Mouse (Mus musculus): ENCODE measurements around the gene Mthfd1l.
"Not testable (repeated sequence)": the region's sequence is repeated elsewhere in the genome, so short reads cannot be mapped to it uniquely, and the experiment has no call there.

Gene Mthfd1l

GRCm38 (mm10) chr10:4123280-4123945, 150.5 kb downstream of the Mthfd1l start:
- DNase-seq (ENCODE audit: low read depth): not testable (repeated sequence)

- no peak for DNase-seq (ENCODE audit: low read depth)
Observed at GRCm38 (mm10) chr10:4124148-4124547, 151.2 kb downstream of the Mthfd1l start.

DNA sequence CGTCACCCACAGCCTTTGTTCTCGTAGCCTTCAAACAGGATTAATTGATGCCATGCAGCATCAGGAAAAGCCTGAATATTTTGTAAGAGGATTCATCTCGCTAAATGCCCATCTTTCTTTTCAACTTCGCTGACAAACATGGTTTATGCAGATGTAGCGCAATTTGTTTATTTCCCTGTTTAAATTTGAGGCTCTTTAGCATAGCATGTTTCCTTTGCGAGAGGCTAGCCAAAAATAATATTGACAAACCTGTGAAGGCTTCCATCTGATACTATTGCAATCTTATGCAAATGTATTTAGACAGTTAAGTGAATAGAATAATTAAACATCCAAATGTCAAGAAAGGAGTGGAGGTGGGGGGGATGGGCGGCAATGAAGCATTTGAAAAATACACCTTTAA, 152.3 kb downstream of the Mthfd1l start:
- no peak for DNase-seq (ENCODE audit: low read depth)

DNA sequence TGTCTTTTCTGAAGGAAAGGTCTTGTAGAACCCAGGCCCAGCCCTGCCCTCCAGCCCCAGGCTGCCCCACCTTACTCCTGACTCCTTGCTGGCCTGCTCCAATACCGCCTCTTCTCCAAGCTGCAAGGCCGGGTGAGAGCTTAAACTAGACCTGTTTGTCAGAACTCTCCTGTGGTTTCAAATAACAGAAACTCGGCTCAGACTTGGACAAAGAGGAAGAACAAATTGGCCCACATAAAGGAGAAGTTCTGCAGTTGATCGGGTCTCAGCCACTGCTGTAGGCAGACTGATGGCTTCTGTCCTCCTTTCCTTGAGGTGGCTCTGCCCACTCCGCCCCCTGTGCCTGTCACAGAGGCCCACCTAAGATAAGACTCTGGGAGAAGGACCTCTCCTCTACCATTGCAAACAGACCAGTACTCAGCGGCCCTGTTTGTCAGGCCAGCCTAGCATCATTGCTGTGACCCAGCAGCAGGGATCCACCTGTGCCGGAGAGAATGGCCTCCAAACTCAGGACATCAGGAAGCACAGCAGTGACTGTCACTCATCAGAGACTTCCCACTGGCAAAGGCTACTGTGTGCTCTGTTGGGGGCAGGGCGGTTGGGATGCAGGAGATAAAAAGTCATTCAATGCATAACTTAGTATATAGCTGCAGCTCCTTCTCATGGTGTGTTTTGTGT, 153.6 kb downstream of the Mthfd1l start:
- peak; percentile 38 for DNase-seq (ENCODE audit: low read depth)

DNA sequence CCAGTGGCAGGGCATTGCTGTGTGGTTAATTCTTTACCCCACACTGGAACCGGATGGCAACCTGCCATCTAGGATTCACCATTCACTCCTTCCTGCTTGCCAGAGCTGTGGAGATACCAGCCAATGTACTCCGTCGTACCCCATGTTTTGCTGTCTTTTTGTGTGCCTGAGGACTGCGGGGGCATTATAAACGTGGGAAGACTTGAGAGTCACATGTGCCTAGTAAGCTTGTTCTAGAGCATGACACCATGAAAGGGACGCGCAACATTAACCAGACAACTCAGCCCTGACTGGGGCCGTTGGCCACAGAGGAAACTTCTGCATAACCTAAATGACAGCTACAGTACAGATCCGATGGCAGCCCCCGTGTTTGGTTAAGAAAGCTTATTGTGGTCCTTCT, 155.5 kb downstream of the Mthfd1l start:
- DNase-seq (ENCODE audit: low read depth): no peak

DNA sequence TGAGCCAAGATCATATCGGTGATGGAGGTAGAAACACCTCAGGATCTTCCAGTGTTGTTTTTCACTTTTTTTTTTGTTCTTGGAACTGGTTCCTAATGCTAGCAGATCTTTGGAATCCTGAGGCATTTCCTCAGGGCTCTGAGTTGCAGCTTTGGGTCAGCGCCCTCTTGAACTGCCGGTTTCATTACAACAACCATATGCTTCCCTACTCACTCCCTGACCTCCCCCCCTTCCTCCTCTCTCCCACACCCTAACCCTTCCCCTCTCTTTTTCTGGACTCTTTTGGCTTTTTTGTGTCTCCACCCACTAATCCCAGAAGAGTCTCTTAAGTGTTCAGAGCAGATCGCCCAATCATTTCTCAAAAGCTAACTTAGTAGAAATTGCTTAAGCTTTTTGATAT, 156.0 kb downstream of the Mthfd1l start:
- no peak for DNase-seq (ENCODE audit: low read depth)

GRCm38 (mm10) chr10:4129461-4129860, 156.5 kb downstream of the Mthfd1l start:
- DNase-seq (ENCODE audit: low read depth): no peak

- DNase-seq (ENCODE audit: low read depth): no peak
Observed at GRCm38 (mm10) chr10:4130034-4130607, 157.2 kb downstream of the Mthfd1l start.

DNA sequence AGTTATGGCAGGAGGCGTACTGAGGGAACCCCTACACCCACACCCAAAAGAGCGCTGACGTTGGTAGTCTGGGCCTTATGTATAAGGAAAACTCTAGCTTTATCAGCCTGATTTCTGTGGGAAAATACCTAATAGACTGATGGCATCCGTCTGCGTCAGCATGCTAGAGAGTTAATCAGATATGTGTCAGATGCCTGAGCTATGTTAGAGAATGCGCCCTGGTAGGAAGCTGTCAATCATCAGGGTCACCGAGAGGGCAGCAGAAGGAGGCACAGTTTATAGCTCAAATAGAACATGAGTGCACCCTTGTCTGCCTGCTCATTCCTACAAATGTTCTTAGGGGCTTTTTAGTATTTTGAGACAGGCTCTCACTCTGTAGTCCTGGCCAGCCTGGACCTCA, 159.8 kb downstream of the Mthfd1l start:
- DNase-seq (ENCODE audit: low read depth): no peak

GRCm38 (mm10) chr10:4135100-4135764, 162.3 kb downstream of the Mthfd1l start:
- DNase-seq (ENCODE audit: low read depth): no peak

GRCm38 (mm10) chr10:4139531-4139930, 166.6 kb downstream of the Mthfd1l start:
- no peak for DNase-seq (ENCODE audit: low read depth)

DNA sequence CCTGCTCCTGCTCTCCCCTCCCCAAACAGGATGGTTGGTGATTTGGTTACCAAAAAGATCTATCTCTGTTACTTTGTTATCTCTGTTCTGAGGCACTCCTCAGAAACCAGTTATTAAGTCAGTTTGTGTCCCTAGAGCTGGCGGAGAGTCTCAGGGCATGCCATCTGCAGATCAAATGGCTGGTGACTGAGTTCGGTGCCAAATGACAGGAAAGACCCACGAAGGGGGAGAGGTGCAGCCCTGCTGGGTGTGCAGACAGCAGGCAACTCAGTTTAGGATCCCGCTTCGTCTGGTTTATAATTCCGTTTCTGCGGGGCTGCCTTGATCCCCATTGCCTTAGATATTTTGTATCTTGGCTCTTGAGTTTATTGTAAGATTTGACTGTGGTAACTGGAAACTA, 168.8 kb downstream of the Mthfd1l start:
- DNase-seq (ENCODE audit: low read depth): no peak

- DNase-seq (ENCODE audit: low read depth): no peak
Observed at GRCm38 (mm10) chr10:4142816-4143215, 169.9 kb downstream of the Mthfd1l start.

GRCm38 (mm10) chr10:4143381-4143780, 170.5 kb downstream of the Mthfd1l start:
- DNase-seq (ENCODE audit: low read depth): no peak

- DNase-seq (ENCODE audit: low read depth): no peak
Observed at GRCm38 (mm10) chr10:4145080-4145807, 172.3 kb downstream of the Mthfd1l start.

GRCm38 (mm10) chr10:4146947-4147346, 174.0 kb downstream of the Mthfd1l start:
- no peak for DNase-seq (ENCODE audit: low read depth)

DNA sequence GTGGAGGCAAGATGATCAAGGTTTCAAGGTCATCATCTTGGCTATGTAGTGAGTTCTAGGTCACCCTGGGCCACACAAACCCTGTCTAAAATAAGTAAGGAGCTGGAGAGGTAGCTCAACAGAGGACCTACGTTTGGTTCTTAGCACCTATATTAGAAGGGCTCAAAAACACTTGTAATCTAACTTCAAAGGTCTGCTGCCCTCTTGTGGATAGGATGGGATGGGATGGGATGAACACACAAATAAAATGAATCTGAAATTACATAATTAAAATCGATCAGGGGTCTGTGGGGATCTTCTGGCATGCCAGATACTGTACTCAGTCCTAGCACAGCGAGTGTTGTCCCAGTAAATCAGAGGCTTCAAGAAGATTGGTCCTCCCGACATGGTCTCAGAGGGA, 178.2 kb downstream of the Mthfd1l start:
- DNase-seq (ENCODE audit: low read depth): no peak

DNA sequence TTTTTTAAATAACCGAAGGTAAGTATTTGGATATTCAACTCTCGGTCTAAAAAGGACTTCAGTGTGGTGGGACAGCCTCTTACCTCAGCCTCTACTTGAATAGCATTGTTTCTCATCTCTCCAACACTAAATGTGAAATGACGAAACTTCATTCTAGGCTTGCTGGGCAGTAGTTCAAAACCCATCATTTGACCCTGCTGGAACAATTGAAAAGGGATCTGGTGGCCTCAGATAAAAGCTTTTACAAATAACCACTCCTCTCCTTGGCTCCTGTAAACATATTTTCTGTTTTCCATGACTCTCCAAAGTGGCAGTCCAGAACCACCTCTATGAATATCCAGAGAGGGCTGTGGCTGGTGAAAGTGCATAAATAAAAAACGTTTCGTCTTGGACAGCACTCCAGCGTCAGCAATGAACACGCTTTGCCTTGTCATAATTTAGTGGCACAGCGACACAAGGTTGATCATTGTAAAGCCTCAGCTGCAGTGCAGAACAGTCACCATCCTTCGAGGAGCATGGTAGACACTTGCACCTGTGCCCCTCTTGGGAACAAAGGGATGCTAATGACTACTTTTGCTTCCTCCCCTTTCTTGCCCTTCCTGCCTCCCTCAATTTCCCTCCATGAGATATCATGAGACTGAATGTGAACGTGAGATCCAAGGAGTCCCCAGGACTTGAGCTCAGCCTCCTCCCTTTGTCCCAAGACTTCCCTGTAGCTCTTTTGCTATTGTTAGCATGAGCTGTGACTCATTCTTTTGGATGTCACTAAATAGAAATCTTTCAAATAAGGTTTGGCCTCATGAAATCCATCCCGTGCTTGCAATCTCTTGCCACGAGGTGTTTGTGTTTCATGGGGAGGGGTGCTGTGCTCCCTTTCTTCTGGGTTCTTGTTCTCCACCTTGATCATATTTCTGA, 179.2 kb downstream of the Mthfd1l start:
- DNase-seq (ENCODE audit: low read depth): no peak

DNA sequence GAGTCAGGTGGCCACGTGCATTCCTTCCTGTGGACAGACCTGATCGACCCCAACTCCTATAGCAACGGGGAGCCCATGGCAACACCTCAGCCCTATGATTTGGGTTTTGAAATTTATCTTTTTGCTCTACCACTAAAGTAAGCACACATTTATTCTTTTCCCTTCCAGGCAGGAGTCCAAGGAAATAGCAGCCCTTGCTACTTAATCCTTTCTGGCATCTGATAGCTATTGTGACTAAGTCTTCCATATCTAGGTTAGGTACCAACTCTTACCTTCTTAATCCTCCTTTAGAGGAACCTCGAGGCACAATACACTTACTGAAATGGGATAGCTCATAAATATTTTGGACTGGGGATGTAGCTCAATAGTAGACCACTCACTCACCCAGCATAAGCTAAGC, 180.1 kb downstream of the Mthfd1l start:
- DNase-seq (ENCODE audit: low read depth): no peak

DNA sequence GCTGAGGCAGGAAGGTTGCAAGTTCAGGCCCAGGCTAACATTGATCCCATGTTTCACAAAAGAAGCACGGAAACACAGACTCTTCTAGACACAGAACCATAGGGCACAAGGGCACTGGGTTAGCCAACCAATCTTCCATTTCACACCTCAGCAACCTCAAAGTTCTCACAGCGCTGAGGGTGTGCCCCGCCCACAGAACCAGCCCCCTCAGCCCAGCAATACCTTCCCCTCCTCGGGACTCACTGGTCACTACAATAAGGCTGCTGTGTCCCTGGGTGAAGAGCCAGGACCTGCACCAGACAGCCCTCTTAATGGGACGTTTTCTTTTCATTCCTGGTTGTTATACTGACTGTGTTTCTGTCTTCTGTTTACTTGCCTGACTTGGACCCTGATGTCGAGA, 181.1 kb downstream of the Mthfd1l start:
- no peak for DNase-seq (ENCODE audit: low read depth)

DNA sequence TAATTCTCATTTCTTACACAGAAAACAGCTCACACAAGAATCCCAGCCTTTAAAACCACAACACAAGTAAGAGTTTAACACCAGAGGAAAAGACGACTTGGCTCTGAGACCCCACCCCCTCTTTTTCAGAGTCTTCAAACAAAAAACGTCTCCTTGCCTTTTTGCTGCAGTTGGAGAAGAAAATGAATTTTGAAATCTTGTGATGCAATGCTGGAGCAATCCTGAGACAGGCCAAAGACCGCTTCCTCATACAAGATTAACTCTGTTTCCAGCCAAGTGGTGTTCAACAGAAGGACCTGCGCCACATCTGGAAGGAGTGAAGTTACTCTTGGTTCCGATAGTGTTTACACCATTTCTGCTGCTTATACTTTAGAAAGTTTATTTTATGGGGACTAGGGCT, 182.6 kb downstream of the Mthfd1l start:
- DNase-seq (ENCODE audit: low read depth): peak; percentile 9
